Comparison of ENCODE assay signal across 9 mouse cellular contexts in genomic region chr11:32565088-32565487, GRCm38 (mm10). TPM values are rescaled to one million over a fixed set of nuclear protein-coding genes. Genes with fewer than 3 reads are reported as not detected.
DNase-seq lines count a peak whose midpoint lies in the region; ATAC-seq and TF ChIP-seq lines count a peak whose summit lies in the region.
"Had no signal": no experiment of that assay in that cellular context is flagged by ENCODE, and none has a peak within 500 bp of the region (broad histone marks: within the 10 kb centered on the region; RNA-seq: fewer than 3 reads in every experiment).

No protein-coding gene starts in this region.

- H3K9me3 ChIP-seq in heart, embryonic 10.5 days: no peaks in the 10 kb centered on the region
- H3K9me3 ChIP-seq in heart, embryonic 12.5 days (replicated peaks): 0 out of 2 replicates have a peak, but pooled peaks cover 5% of the 10 kb centered on the region
- 0 out of 2 replicates have a peak, but pooled peaks cover 4% of the 10 kb centered on the region for H3K9me3 ChIP-seq in forebrain, postnatal 0 days (ENCODE audit: low read length)
- H3K9me3 ChIP-seq: embryonic facial prominence, embryonic 13.5 days had no signal

- no peak for ATAC-seq in heart, embryonic 12.5 days (ENCODE audit: insufficient number of reproducible peaks, low FRiP score)
- ATAC-seq in megakaryocyte, adult 5-6 weeks (ENCODE audit: poor library complexity, severe bottlenecking): peak; percentile 84
- ATAC-seq in forebrain, postnatal 0 days: no peak

- intact Hi-C loops in heart, postnatal 25 days (cut with DNase I): loop anchor here (5.0 kb wide), 1 partner anchor 33 kb away; the partner anchor contains the start of genes Efcab9 and Stk10

- H3K36me3 ChIP-seq in heart, embryonic 10.5 days: no peaks in the 10 kb centered on the region
- H3K36me3 ChIP-seq in heart, embryonic 12.5 days: no peaks in the 10 kb centered on the region
- H3K36me3 ChIP-seq in forebrain, postnatal 0 days (ENCODE audit: insufficient read depth): no peaks in the 10 kb centered on the region
- H3K36me3 ChIP-seq: embryonic facial prominence, embryonic 13.5 days had no signal

- peak overlapping the region; percentile 19; the same call in 1 of the 2 replicates for H3K27ac ChIP-seq in heart, embryonic 10.5 days
- H3K27ac ChIP-seq in heart, embryonic 12.5 days (ENCODE audit: poor library complexity, severe bottlenecking): no peak overlapping the region
- no peak overlapping the region for H3K27ac ChIP-seq in forebrain, postnatal 0 days (ENCODE audit: low read depth, low read length)
- H3K27ac ChIP-seq: embryonic facial prominence, embryonic 13.5 days had no signal

- no peak overlapping the region for H3K9ac ChIP-seq in heart, embryonic 12.5 days
- H3K9ac ChIP-seq in forebrain, postnatal 0 days: no peak overlapping the region
- H3K9ac ChIP-seq: embryonic facial prominence, embryonic 13.5 days had no signal

- H3K27me3 ChIP-seq in heart, embryonic 10.5 days (ENCODE audit: insufficient read depth, poor library complexity, severe bottlenecking): no peaks in the 10 kb centered on the region
- H3K27me3 ChIP-seq in heart, embryonic 12.5 days (replicated peaks): 0 out of 2 replicates have a peak, but pooled peaks cover 2% of the 10 kb centered on the region
- H3K27me3 ChIP-seq in forebrain, postnatal 0 days (ENCODE audit: insufficient read depth, low read length): no peaks in the 10 kb centered on the region
- H3K27me3 ChIP-seq: embryonic facial prominence, embryonic 13.5 days had no signal

- H3K4me3 ChIP-seq in heart, embryonic 10.5 days: no peak overlapping the region
- H3K4me3 ChIP-seq in heart, embryonic 12.5 days: no peak overlapping the region
- no peak overlapping the region for H3K4me3 ChIP-seq in forebrain, postnatal 0 days (ENCODE audit: low read depth, low read length)
- H3K4me3 ChIP-seq: embryonic facial prominence, embryonic 13.5 days had no signal

- TF ChIP-seq CTCF in forebrain, postnatal 0 days (IDR thresholded peaks at IDR 0.05; ENCODE audit: low read depth): no peak

- peaks cover 37% of the 10 kb centered on the region for H3K4me1 ChIP-seq in heart, embryonic 10.5 days
- H3K4me1 ChIP-seq in heart, embryonic 12.5 days (replicated peaks): peaks cover 42% of the 10 kb centered on the region
- no peaks in the 10 kb centered on the region for H3K4me1 ChIP-seq in forebrain, postnatal 0 days (ENCODE audit: insufficient read depth)

- H3K4me2 ChIP-seq in heart, embryonic 12.5 days: no peak overlapping the region
- no peak overlapping the region for H3K4me2 ChIP-seq in forebrain, postnatal 0 days (ENCODE audit: low read depth)
- H3K4me2 ChIP-seq: embryonic facial prominence, embryonic 13.5 days had no signal

- no peak for DNase-seq in heart, embryonic 10.5 days (ENCODE audit: low spot score)
- DNase-seq in CD4-positive, CD25-positive, alpha-beta regulatory T cell, adult 2 months (ENCODE audit: low read depth, low spot score): peak; percentile 51
- DNase-seq in heart, postnatal 25 days (ENCODE audit: low spot score): peak; percentile 57
- DNase-seq in adrenal gland, adult 2 months: no peak
- no peak for DNase-seq in forebrain, postnatal 0 days
- DNase-seq in right cerebral cortex, postnatal 36 days (ENCODE audit: low spot score in 2 of 2): no peak

- 60% methylated on average over 8 of the region's 8 CpGs for WGBS in heart, embryonic 10.5 days
- 53% methylated on average over 8 of the region's 8 CpGs for WGBS in heart, embryonic 12.5 days
- 55% methylated on average over 8 of the region's 8 CpGs for WGBS in forebrain, postnatal 0 days

RNA-seq across cellular contexts. Expression of gene Stk10, which starts 32.0 kb away (rescaled TPM):
- polyA plus RNA-seq in heart, embryonic 10.5 days (2016; fragmentation: Nextera tagmentation; extraction: Ambion mirVana): 2.3 and 2.8 TPM in 2 replicates
- 2.9 and 3.2 TPM in 2 replicates for polyA plus RNA-seq in heart, embryonic 12.5 days (2016; fragmentation: Nextera tagmentation; extraction: Ambion mirVana)
- total RNA-seq in heart, postnatal 25 days (2021): 10 to 100 TPM in 1 of 2 experiments, 1 to 10 TPM in 1; 9.8 to 11.0 TPM
- 88.8 and 98.5 TPM in 2 replicates for total RNA-seq in megakaryocyte, adult 5-6 weeks (2015)
- 115 and 125 TPM in 2 replicates for total RNA-seq in megakaryocyte, adult 5-6 weeks (2017)
- total RNA-seq in adrenal gland, adult 2 months (2021): 10 to 100 TPM; 11.2 to 13.1 TPM
- polyA plus RNA-seq in adrenal gland, adult 2 months (2012; rRNA removed): 6.0 and 6.7 TPM in 2 replicates
- 2.0 and 2.3 TPM in 2 replicates for total RNA-seq in forebrain, postnatal 0 days (2014; rRNA removed)
- polyA plus RNA-seq in forebrain, postnatal 0 days (2015; fragmentation: Nextera tagmentation; extraction: Ambion mirVana): 0.90 and 0.97 TPM in 2 replicates

RNA-seq across cellular contexts. Expression of gene Efcab9, which starts 33.2 kb away (rescaled TPM):
- 0.36 TPM in 1 of 2 replicates, not detected in the other for polyA plus RNA-seq in heart, embryonic 10.5 days (2016; fragmentation: Nextera tagmentation; extraction: Ambion mirVana)
- polyA plus RNA-seq in heart, embryonic 12.5 days (2016; fragmentation: Nextera tagmentation; extraction: Ambion mirVana): 0.31 and 0.36 TPM in 2 replicates
- total RNA-seq in heart, postnatal 25 days (2021): under 1 TPM in 1 of 2 experiments, not detected in 1; 0.61 TPM
- 0.20 and 2.2 TPM in 2 replicates for total RNA-seq in megakaryocyte, adult 5-6 weeks (2015)
- total RNA-seq in megakaryocyte, adult 5-6 weeks (2017): 1.6 and 2.0 TPM in 2 replicates
- total RNA-seq in adrenal gland, adult 2 months (2021): 1 to 10 TPM in 1 of 2 experiments, under 1 TPM in 1; 0.66 to 1.8 TPM
- not detected in 2 replicates for polyA plus RNA-seq in adrenal gland, adult 2 months (2012; rRNA removed)
- total RNA-seq in forebrain, postnatal 0 days (2014; rRNA removed): not detected in 2 replicates
- polyA plus RNA-seq in forebrain, postnatal 0 days (2015; fragmentation: Nextera tagmentation; extraction: Ambion mirVana): 0.22 TPM in 1 of 2 replicates, not detected in the other
- polyA plus RNA-seq: embryonic facial prominence, embryonic 13.5 days had no signal

Comparison
In these comparisons a context has a peak if more than half of its experiments do, and no peak if none do; other contexts are left out.
1. DNase-seq: peak in CD4-positive, CD25-positive, alpha-beta regulatory T cell, adult 2 months (single experiment) and heart, postnatal 25 days (single experiment); none in heart, embryonic 10.5 days (single experiment), adrenal gland, adult 2 months (single experiment), forebrain, postnatal 0 days (single experiment) and right cerebral cortex, postnatal 36 days (0 of 2).
2. RNA of gene Stk10, which starts 32.0 kb away (total RNA-seq): 88.8 to 125 TPM in megakaryocyte, adult 5-6 weeks; 11.2 to 13.1 TPM in adrenal gland, adult 2 months, 9.8 to 11.0 TPM in heart, postnatal 25 days and 2.0 to 2.3 TPM in forebrain, postnatal 0 days; every median in the first group is over 4 times any median in the second.